Mouse (Mus musculus) CD4-positive helper T cell, adult 2 months (primary cell): ENCODE data around the gene Psme1.

Experiments used
- DNase-seq: peaks from one replicate; pipeline ENCODE4 v3.0.0-alpha.2; 2012; ENCODE audit warnings: low read depth, missing footprints, low spot score

The Psme1 gene

DNA sequence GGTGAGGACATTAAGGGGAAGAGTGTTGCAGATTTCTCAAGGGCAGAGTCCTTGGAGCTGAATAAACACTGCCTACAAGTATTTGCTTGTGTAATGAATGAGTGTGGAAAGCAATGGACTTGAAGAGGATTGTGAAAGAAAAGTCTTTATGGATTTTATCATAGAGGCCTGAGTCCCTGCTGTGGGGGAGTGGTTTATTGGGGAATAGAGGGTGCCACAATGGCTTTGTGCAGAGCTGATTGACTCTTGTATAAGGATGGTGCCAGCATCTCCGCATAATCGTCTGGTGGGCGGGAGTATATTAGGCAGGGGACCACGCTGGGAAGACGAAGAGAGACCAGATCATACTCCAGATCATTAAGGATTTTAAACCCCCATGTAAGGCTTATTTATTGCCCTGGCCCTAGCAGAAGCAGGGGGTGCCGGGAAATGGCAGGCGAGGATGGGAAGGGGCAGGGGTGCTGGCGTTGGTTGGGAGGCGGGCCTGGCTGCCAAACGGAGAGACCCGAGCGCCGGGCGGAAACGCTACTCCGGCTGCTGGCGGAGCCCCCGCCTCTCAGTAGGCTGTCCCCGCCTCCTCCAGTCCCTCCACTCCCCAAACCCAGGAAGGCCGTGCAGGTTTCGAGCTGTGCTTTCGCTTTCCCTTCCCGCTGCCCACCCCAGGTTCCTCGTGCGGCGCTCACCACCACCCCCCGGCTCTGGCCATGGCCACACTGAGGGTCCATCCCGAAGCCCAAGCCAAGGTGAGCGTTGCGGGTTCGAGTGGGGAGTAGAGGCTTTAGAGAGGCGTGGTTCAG is at the start of gene Psme1:
TSS of gene Psme1 (plus strand) at position 253 of the 797 bp plus-strand sequence.
- peak; percentile 90 for DNase-seq

GRCm38 (mm10) chr14:55536116-55536745 is 41.7 kb upstream of the Psme1 start:
- DNase-seq: peak; percentile 34

DNA sequence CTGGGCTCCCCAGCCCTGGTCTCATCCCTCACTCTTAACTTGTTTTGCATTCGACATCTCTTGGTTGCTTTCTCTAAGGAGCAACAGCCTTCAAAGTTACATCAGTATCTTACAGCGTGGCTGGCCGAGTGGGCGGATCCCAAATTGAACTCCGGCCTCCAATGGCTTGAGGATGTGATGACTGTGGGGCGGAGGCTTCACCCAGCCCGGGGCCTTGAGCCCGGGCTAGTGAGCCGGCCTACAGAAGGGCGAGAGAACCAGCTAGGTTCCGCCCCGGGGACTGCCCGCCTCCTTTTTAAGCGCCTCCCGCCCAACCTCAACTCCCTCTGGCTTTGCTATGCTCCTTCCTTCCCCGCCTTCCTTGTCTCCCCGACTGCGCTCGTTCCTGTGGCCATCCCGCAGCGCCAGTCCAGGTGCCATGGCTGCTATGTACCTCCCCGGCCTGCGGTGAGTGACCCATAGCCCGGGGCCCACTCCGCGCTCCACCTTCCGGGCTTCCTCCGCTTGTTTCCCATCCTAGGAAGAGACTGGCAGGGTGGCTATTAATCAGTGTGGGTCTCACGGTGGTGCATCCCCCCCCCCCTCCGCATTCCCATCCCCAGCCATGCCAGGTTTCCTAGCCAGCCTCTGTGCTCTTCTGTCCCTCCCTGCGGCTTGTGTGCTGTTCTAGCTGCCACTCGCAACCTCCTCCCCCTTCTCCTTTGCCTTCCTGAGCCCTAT is 37.7 kb upstream of the Psme1 start, which contains the start of gene Pck2:
TSS of gene Pck2 (plus strand) at position 200 of the 720 bp plus-strand sequence.
- peak; percentile 71 for DNase-seq

GRCm38 (mm10) chr14:55540787-55541321 is 37.1 kb upstream of the Psme1 start:
- DNase-seq: peak; percentile 61

DNA sequence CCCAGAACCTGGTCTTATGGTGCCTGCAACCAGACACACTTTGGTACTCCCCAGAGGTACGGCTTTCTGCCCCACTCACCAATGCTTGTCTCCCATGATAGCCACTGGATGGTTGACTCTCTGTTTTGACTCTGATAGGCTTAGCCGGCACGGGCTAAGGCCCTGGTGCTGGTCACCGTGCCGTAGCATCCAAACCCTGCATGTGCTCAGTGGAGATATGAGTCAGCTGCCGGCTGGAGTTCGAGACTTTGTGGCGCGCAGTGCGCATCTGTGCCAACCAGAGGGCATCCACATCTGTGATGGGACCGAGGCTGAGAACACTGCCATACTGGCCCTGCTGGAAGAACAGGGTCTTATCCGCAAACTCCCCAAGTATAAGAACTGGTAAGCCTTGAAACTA is 35.7 kb upstream of the Psme1 start:
- no peak for DNase-seq

- DNase-seq: no peak
Observed at GRCm38 (mm10) chr14:55544334-55544733, 33.6 kb upstream of the Psme1 start.

DNA sequence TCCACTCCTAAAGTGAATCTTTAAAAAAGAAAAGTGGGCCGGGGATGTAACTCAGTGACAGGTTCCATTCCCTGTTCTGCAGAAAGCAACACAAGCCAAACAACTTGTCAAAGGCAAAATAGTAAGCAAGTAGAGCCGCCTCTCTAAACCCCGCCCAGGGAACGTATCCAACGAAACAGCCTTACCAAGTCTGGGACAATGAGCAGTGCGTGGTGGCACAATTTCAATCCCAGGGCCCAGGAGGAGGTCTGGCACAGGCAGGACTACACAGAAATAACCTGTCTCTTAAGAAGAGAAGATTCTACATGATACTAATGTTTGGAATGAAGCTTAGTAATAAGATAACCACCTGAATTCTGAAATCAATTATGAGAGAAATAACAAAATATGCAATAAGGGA is 27.7 kb upstream of the Psme1 start:
- no peak for DNase-seq

DNA sequence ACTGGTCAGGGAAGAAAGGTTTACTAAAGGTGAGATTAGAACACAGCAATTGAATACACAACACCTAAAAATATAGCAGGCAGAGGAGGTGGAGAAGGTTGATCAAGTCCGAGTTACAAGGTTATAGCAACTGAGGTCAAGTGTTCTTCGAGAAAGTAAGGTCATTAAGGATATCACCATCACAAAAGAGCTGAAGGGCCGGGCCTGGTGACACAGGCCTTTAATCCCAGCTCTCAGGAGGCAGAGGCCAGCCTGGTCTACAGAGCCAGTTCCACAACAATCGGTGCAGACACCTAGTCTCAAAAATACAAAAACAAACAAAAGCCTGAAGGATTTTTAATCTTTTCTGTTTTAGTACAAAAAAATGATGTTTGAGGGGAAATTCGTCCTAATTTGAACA is 26.6 kb upstream of the Psme1 start:
- DNase-seq: no peak

GRCm38 (mm10) chr14:55551794-55552193 is 26.1 kb upstream of the Psme1 start:
- no peak for DNase-seq

DNA sequence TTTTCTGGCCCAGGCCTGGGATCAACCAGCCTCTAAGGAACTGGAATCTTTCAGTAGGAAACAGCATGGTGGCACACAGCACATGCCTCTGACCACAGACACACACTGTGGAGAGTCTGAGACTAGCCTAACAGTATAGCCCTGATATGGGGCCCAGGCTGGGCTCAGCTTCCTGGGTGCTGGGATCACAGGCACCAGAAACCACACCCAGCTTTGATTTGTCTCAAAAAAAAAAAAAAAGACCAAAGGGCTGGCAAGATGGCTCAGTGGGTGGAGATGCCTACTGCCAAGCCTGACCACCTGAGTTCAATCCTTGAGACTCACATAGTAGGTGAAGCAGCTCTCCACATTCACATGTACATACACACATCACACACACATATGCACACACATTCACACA is 23.3 kb upstream of the Psme1 start:
- DNase-seq: no peak

DNA sequence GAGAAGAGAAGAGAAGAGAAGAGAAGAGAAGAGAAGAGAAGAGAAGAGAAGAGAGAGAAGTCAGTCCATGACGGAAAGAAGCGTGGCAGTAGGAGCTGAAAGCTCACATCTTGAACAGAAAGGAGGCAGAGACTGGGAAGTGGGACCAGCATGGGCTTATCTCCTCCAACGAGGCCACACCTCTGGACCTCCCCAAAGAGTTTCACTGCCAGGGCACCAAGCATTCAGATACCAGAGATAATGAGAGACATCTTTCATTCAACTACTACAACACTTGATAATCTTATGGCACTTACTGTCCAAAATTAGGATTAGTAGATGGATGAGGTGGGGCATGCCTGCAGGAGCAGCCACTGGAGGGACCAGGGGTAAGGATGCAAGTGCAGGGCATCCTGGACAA is 22.1 kb upstream of the Psme1 start:
- DNase-seq: no peak

DNA sequence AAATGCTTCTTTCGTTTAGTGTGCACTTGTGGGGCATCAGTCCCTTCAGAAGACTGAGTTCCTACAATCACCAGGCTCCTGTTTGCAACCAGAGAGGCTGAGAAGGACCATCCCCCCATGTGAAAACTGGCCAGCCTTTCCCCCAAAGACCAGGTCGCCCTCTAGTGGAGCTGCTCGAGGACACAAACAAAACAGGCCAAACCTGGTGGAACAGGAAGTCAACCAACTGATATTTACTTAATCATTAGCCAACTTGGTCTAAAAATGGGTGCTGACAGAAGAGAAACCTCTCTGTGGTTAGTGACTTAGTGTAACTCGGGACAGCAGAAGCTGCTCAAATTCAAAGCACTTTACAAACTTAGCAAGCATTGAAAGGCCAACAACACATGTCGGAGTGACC is 20.9 kb upstream of the Psme1 start:
- DNase-seq: peak; percentile 77

DNA sequence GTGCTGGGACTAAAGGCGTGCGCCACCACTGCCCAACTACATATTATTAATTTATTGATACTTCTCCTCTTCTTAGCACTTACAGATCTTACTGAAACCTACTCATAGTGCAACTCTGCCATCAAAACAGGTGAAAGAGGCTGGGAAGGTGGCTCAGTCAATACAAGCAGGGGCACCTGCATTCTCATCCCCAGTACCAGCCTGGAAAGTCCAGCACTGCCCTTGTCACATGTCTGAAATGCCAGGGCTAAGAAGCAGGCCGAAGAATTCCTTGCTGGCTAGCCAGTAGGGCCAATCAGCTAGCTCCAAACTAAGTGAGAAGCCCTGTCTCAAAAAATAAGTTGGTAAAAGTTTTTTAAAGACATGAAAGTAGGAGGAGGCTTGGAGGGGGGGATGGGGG is 20.3 kb upstream of the Psme1 start:
- no peak for DNase-seq

DNA sequence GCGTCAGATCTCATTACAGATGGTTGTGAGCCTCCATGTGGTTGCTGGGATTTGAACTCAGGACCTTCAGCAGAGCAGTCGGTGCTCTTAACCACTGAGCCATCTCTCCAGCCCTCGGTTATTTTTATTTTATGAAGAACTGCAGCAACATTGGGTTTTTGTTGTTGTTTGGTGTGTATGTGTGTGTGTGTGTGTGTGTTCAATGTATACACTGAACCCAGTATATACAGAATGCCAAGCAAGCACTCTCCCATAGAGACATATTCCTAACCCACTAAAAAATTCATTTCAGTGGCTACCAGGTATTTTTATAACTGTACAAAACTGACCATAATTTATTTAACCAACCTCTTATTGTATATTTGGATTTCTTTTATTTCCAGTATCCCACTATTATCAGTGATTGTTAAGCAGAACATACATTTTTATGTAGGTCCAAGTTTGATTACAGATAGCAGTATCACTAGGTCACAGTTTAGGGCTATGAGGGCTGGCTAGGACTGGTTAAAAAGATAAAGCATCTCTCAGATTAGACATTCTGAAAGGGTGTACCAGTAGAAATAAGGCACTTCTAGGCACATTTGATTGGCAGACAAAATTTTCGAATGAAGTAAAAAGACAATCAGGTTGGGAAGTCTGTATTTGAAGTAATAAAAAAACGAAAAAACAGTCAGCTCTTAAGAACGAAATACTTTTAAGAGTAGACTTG is 19.0 kb upstream of the Psme1 start:
- DNase-seq: no peak

DNA sequence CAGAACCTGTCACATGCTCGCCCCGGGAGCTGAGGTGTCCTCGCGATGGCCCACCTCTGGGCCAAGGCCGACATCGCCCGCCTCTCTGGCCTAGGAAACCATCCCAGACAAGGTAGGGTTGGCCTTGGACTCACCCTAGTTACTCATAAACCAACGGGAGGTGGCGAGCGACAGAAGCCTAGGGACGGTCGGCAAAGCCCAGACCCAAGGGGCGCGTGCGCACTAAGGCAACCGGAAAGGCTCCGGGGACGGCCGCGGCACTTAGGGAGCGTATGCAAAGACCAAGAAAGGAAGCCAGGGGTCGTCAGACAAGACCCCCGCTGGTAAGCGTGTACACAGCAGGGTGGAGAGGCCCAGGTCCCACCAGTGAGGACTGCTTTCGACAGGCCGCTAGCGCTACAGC is 18.1 kb upstream of the Psme1 start, which contains the start of gene Dcaf11:
TSS of gene Dcaf11 (plus strand) at position 208 of the 403 bp plus-strand sequence.
- DNase-seq: peak; percentile 90

- DNase-seq: peak; percentile 99
Observed at GRCm38 (mm10) chr14:55560202-55561073, 17.5 kb upstream of the Psme1 start, which contains the start of gene A730061H03Rik. Gene A730061H03Rik, minus strand, starts transcription at chr14:55560406.

DNA sequence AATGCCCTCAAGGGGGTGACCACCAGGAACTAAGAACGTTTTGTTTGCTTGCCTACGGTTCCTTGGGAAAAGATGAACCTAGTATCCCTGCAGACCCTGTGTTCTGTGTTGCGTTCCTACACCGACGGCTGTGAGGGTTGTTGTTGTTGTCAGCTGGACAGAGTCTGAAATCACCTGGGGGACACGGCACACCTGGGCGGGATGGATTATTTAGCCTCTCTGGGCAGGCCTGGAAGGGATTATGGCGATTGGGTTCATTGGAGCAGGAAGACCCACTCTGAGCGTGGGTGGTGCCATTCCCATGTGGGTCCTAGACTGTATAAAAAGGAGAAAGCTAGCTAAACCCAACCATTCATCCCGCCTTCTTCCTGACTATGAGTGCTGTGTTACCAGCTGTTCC is 16.1 kb upstream of the Psme1 start:
- DNase-seq: no peak

DNA sequence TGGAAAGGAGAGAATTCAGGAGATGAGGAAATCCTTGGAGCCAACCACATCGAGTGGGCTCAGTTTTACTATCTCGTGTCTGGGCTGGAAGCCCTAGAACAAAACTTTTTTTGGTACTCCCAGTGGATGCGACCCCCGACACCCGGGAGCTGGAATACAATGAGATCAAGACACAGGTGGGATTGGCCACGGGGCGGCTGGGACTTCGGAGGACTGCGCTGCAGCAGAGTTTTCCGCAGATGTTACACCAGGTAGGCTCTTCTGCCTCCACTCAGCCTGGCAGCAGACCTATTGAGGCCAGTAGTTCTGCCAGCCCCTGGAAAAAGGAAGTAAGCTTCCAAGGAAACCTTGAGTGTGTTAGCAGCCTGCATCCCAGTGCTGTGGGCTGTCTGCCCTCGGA is 14.7 kb upstream of the Psme1 start:
- DNase-seq: no peak

DNA sequence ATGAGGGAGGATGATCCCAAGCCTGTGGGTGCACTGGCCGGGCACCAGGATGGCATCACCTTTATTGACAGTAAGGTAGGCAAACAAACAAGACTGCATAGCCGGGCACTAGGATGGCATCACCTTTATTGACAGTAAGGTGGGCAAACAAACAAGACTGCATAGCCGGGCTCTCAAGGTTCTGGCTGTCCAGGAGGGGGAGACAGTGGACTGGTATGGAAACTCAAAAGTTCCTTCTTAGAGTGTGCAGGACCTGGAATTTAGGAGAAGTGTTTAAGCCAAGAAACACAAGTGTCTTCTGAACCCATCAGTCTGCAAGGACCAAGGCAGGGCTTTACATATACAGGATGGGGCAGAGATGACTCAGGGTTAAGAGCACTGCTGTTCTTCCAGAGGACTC is 12.2 kb upstream of the Psme1 start:
- no peak for DNase-seq

DNA sequence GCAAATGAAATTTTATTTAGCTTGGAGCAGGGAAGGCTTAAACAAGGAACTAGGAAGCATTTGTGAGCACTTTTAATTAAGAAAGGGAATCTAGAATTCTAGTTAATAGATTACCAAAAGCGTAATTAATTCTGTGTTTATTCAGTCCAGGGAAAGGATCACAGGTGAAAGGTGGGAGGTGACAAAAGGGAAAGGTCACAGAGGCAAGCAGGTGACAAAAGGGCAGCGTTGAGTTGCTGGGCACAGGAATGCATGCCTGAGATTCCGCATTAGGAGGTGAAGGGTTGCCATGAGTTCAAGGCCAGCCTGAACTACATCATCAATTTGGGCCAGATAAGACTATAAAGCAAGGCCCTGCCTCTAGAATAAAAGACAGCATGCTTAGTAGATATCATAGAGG is 10.4 kb upstream of the Psme1 start:
- DNase-seq: no peak
